Mouse (Mus musculus) lung, adult 2 months (tissue): Measurements from ENCODE around the gene Acsbg1.

Experiments used
- CTCF ChIP-seq: fragments of 200-500 bp; IDR thresholded peaks from 2 replicates; pipeline ENCODE4 v1.5.1; 2011; ENCODE audit warnings: mild to moderate bottlenecking, low read length, control low read depth; ENCODE audit not compliant: insufficient read depth
- POLR2A ChIP-seq: fragments of 200-500 bp; IDR thresholded peaks from 2 replicates; pipeline ENCODE4 v1.6.1; 2011; ENCODE audit warnings: low read depth, mild to moderate bottlenecking, control low read depth, low read length, borderline replicate concordance; ENCODE audit errors: extremely low read depth

- TF ChIP-seq CTCF (no peak), POLR2A (no peak)
These were observed 30.8 kb downstream of the Acsbg1 start for GRCm38 (mm10) chr9:54630905-54631304.
